Mouse (Mus musculus) heart, embryonic 15.5 days (tissue): ENCODE measurements around the gene Rbms2. TPM values are rescaled to one million over a fixed set of nuclear protein-coding genes. Genes with fewer than 3 reads are reported as not detected.
"Not testable (repeated sequence)": the region's sequence is repeated elsewhere in the genome, so short reads cannot be mapped to it uniquely, and the experiment has no call there.

Experiments
- ATAC-seq: fragments of 200-750 bp; cut with Nextera tagmentation; replicated peaks from 2 replicates; pipeline ENCODE4 v1.8.0; 2017; ENCODE audit warnings: low read depth, moderate TSS enrichment; ENCODE audit not compliant: insufficient number of reproducible peaks, insufficient read depth, low FRiP score
- H3K27ac ChIP-seq: fragments of 300-500 bp; sonication (generic); 2 replicates; pipeline ENCODE4 v1.5.1; 2015; ENCODE audit warnings: mild to moderate bottlenecking, inconsistent platforms
- H3K27me3 ChIP-seq: fragments of 300-500 bp; sonication (generic); 2 replicates; pipeline ENCODE4 v1.6.1; 2015; ENCODE audit warnings: inconsistent platforms
- H3K36me3 ChIP-seq: fragments of 300-500 bp; sonication (generic); 2 replicates; pipeline ENCODE4 v1.6.1; 2015; ENCODE audit warnings: mild to moderate bottlenecking, inconsistent platforms
- H3K4me1 ChIP-seq: fragments of 300-500 bp; sonication (generic); replicated peaks from 2 replicates; pipeline ENCODE4 v1.6.1; 2015; ENCODE audit warnings: inconsistent platforms
- H3K4me2 ChIP-seq: fragments of 300-500 bp; sonication (generic); 2 replicates; pipeline ENCODE4 v1.6.1; 2015; ENCODE audit warnings: inconsistent platforms, mild to moderate bottlenecking, moderate library complexity
- H3K4me3 ChIP-seq: fragments of 300-500 bp; sonication (generic); 2 replicates; pipeline ENCODE4 v1.5.1; 2015; ENCODE audit warnings: mild to moderate bottlenecking, inconsistent platforms
- H3K9ac ChIP-seq: fragments of 300-500 bp; sonication (generic); 2 replicates; pipeline ENCODE4 v1.6.1; 2015; ENCODE audit warnings: mild to moderate bottlenecking, inconsistent platforms
- H3K9me3 ChIP-seq: fragments of 300-500 bp; sonication (generic); replicated peaks from 2 replicates; pipeline ENCODE4 v1.6.1; 2016; ENCODE audit warnings: inconsistent platforms
- WGBS: fragments of 180-500 bp; shearing (Covaris S2); methylation state at CpG from one replicate; pipeline ENCODE4 v1.1.7; 2015; ENCODE audit warnings: mixed read lengths; 5-methylcytosine and 5-hydroxymethylcytosine counted together
- polyA plus RNA-seq: library from polyadenylated mRNA; unstranded; fragments of >200 nt; fragmentation: Nextera tagmentation; extraction: Ambion mirVana; gene quantifications from 2 replicates; pipeline ENCODE4 v1.2.1, GENCODE M21; 2015

Rbms2 gene
- polyA plus RNA-seq, 1 experiment from 2014 or later: 33.8 TPM

- not testable (repeated sequence) for H3K27ac ChIP-seq
These were observed 12.1 kb upstream of the Rbms2 start for GRCm38 (mm10) chr10:128192030-128192766.

GRCm38 (mm10) chr10:128191472-128191871 lies 11.4 kb upstream of the Rbms2 start:
- Histone ChIP-seq H3K9ac (no peak overlapping the region), H3K27ac (no peak overlapping the region), H3K27me3 (peaks cover 18% of the 10 kb centered on the region), H3K4me2 (no peak overlapping the region), H3K36me3 (no peaks in the 10 kb centered on the region), H3K4me3 (no peak overlapping the region), H3K9me3 (no peaks in the 10 kb centered on the region), H3K4me1 (peaks cover 17% of the 10 kb centered on the region)
- no peak for ATAC-seq
- WGBS: 45% methylated on average over 2 of the region's 2 CpGs

More at GRCm38 (mm10) chr10:128192030-128192766, 12.1 kb upstream of the Rbms2 start:
- not testable (repeated sequence) for ATAC-seq, H3K36me3 ChIP-seq, H3K9me3 ChIP-seq, H3K4me3 ChIP-seq, H3K4me2 ChIP-seq, H3K9ac ChIP-seq
- Histone ChIP-seq H3K4me1 (peaks cover 17% of the 10 kb centered on the region), H3K27me3 (peaks cover 25% of the 10 kb centered on the region)
- WGBS: 86% methylated on average over 3 of the region's 3 CpGs

- WGBS: 50% methylated on average over 2 of the region's 2 CpGs
- H3K27me3 ChIP-seq: no peaks in the 10 kb centered on the region
- no peak overlapping the region for H3K4me3 ChIP-seq
- H3K9ac ChIP-seq: no peak overlapping the region
- ATAC-seq: no peak
- H3K4me1 ChIP-seq: 0 out of 2 replicates have a peak, but pooled peaks cover 2% of the 10 kb centered on the region
- H3K9me3 ChIP-seq: no peaks in the 10 kb centered on the region
- H3K27ac ChIP-seq: no peak overlapping the region
- H3K4me2 ChIP-seq: no peak overlapping the region
- no peaks in the 10 kb centered on the region for H3K36me3 ChIP-seq
These were observed 8.3 kb upstream of the Rbms2 start for GRCm38 (mm10) chr10:128188242-128188877.

DNA sequence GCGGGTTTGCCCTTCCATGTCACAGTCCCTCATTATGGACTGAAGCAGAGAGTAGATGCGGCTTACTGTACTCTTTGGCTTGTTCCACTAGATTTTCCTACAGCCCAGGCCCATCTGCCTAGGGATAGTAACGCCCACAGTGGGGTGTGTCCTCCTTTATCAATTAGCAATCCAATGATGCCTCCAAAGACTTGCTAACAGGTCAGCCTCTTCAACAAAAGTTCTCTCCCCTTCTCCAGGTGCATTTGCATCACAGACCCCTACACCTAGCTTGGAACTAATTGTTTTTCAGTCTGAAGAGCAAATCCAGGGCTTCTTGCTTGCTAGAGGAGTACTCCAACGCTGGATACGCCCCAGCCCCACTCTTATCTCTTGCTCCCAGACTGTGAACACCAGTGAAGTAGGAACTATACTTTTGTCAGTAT lies 7.1 kb upstream of the Rbms2 start:
- Histone ChIP-seq H3K9me3 (no peaks in the 10 kb centered on the region), H3K9ac (no peak overlapping the region), H3K27ac (no peak overlapping the region), H3K36me3 (no peaks in the 10 kb centered on the region), H3K4me2 (no peak overlapping the region), H3K4me1 (0 out of 2 replicates have a peak, but pooled peaks cover 2% of the 10 kb centered on the region), H3K4me3 (no peak overlapping the region), H3K27me3 (no peaks in the 10 kb centered on the region)
- whole genome bisulfite sequencing: 64% methylated on average over 5 of the region's 5 CpGs
- no peak for ATAC-seq

DNA sequence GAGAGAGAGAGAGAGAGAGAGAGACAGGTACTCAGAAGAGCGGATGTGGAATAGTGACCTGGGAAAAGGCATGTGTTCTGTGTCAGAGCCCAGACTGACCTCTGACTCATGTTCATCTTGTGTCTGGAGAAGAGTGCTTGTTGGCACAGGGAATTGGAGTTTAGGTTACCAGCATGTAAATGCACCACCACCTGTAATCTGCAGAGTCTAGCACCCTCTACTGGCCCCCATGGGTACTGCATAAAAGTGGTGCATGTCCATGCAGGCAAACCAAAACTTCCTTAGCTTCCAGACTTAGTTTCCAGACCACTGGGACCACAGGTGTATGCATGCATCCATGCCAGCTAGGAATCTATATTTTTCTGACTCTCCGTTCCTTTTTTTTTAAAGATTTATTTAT lies 5.9 kb upstream of the Rbms2 start:
- 53% methylated on average over 2 of the region's 2 CpGs for WGBS
- H3K9me3 ChIP-seq: no peaks in the 10 kb centered on the region
- ATAC-seq: peak; percentile 39; the same call in 1 of the 2 replicates
- H3K27me3 ChIP-seq: no peaks in the 10 kb centered on the region
- no peak overlapping the region for H3K4me3 ChIP-seq
- H3K4me2 ChIP-seq: no peak overlapping the region
- no peak overlapping the region for H3K9ac ChIP-seq
- H3K36me3 ChIP-seq: no peaks in the 10 kb centered on the region
- no peak overlapping the region for H3K27ac ChIP-seq
- 0 out of 2 replicates have a peak, but pooled peaks cover 2% of the 10 kb centered on the region for H3K4me1 ChIP-seq

GRCm38 (mm10) chr10:128185277-128185940 lies 5.3 kb upstream of the Rbms2 start:
- Histone ChIP-seq H3K4me1 (0 out of 2 replicates have a peak, but pooled peaks cover 2% of the 10 kb centered on the region), H3K27ac (no peak overlapping the region), H3K9me3 (no peaks in the 10 kb centered on the region), H3K4me2 (no peak overlapping the region), H3K27me3 (no peaks in the 10 kb centered on the region), H3K4me3 (no peak overlapping the region), H3K9ac (no peak overlapping the region), H3K36me3 (no peaks in the 10 kb centered on the region)
- WGBS: 72% methylated on average over 6 of the region's 6 CpGs
- ATAC-seq: no peak

- Histone ChIP-seq H3K9me3 (no peaks in the 10 kb centered on the region), H3K4me2 (no peak overlapping the region), H3K4me1 (peaks cover 7% of the 10 kb centered on the region; the same call in 1 of the 2 replicates), H3K4me3 (no peak overlapping the region), H3K27me3 (no peaks in the 10 kb centered on the region), H3K9ac (no peak overlapping the region), H3K27ac (no peak overlapping the region), H3K36me3 (no peaks in the 10 kb centered on the region)
- WGBS: 76% methylated on average over 2 of the region's 2 CpGs
- ATAC-seq: no peak
These were observed 4.2 kb upstream of the Rbms2 start for GRCm38 (mm10) chr10:128184296-128184695.

- 81% methylated on average over 4 of the region's 4 CpGs for WGBS
- H3K9ac ChIP-seq: no peak overlapping the region
- ATAC-seq: no peak
- no peaks in the 10 kb centered on the region for H3K36me3 ChIP-seq
- no peak overlapping the region for H3K4me3 ChIP-seq
- no peak overlapping the region for H3K4me2 ChIP-seq
- H3K27ac ChIP-seq: peak overlapping the region; percentile 37; the same call in 1 of the 2 replicates
- peaks cover 22% of the 10 kb centered on the region for H3K4me1 ChIP-seq
- H3K9me3 ChIP-seq: no peaks in the 10 kb centered on the region
- no peaks in the 10 kb centered on the region for H3K27me3 ChIP-seq
These were observed 2.8 kb downstream of the Rbms2 start for GRCm38 (mm10) chr10:128177316-128177715.

GRCm38 (mm10) chr10:128175996-128176755 lies 3.9 kb downstream of the Rbms2 start:
- Histone ChIP-seq H3K4me1 (peaks cover 22% of the 10 kb centered on the region), H3K36me3 (no peaks in the 10 kb centered on the region), H3K27me3 (no peaks in the 10 kb centered on the region), H3K9ac (peak overlapping the region; percentile 60), H3K9me3 (no peaks in the 10 kb centered on the region), H3K27ac (peak overlapping the region; percentile 90), H3K4me3 (peak overlapping the region; percentile 60), H3K4me2 (peak overlapping the region; percentile 65)
- 1% methylated on average over 17 of the region's 17 CpGs for WGBS
- peak; percentile 84 for ATAC-seq

DNA sequence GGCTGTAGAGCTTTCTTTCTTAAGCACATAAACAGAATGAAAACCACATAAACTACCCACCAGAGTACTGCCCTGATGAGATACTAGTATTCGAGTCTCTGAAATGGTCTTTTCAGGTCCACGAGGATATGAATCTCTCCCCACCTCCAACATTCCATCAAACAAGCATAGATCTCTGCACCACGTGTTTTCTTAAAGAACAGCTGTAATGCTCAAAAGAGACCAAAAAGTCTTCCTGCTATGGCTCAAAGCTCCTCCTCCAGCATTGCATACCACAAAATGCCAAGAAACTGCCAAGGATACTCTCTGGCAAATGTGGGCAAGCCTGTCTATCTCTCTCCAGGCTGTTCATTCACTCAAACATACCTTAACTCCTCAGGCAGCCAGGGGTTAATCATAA lies 4.8 kb downstream of the Rbms2 start:
- ATAC-seq: no peak
- Histone ChIP-seq H3K4me3 (peak overlapping the region; percentile 60), H3K4me1 (peaks cover 22% of the 10 kb centered on the region), H3K4me2 (peak overlapping the region; percentile 65), H3K9me3 (no peaks in the 10 kb centered on the region), H3K27me3 (no peaks in the 10 kb centered on the region), H3K27ac (peak overlapping the region; percentile 90), H3K36me3 (no peaks in the 10 kb centered on the region), H3K9ac (peak overlapping the region; percentile 60)
- 6% methylated on average over 3 of the region's 3 CpGs for WGBS

- H3K27me3 ChIP-seq, H3K4me2 ChIP-seq, ATAC-seq, H3K9ac ChIP-seq, H3K9me3 ChIP-seq, H3K4me3 ChIP-seq, H3K36me3 ChIP-seq, H3K27ac ChIP-seq: not testable (repeated sequence)
- peaks cover 25% of the 10 kb centered on the region for H3K4me1 ChIP-seq
- WGBS: 98% methylated on average over 10 of the region's 10 CpGs
These were observed 8.7 kb downstream of the Rbms2 start for GRCm38 (mm10) chr10:128171348-128171747.
